In genomic region chr17:57172378-57172777, GRCm38 (mm10) we compare ENCODE assay signal across 20 mouse cellular contexts. TPM values are rescaled to one million over a fixed set of nuclear protein-coding genes. Genes with fewer than 3 reads are reported as not detected.
"Had no signal": no experiment of that assay in that cellular context is flagged by ENCODE, and none has a peak within 500 bp of the region (broad histone marks: within the 10 kb centered on the region; RNA-seq: fewer than 3 reads in every experiment).

No protein-coding gene starts in this region.

- H3K4me3 ChIP-seq: kidney, embryonic 15.5 days; limb, embryonic 13.5 days; midbrain, embryonic 13.5 days; neural tube, embryonic 15.5 days had no signal

- DNase-seq: kidney, adult 18-20 months; kidney, postnatal 14 days; left cerebral cortex, postnatal 4 days; right cerebral cortex, adult 18-20 months; right cerebral cortex, postnatal 25 days; thymus, adult 18-20 months; thymus, postnatal 14 days had no signal

- H3K9ac ChIP-seq: kidney, embryonic 15.5 days; limb, embryonic 13.5 days; liver, embryonic 14.5 days; midbrain, embryonic 13.5 days; neural tube, embryonic 15.5 days had no signal

- H3K27me3 ChIP-seq: kidney, embryonic 15.5 days; midbrain, embryonic 13.5 days; neural tube, embryonic 15.5 days had no signal

- H3K9me3 ChIP-seq: kidney, embryonic 15.5 days; limb, embryonic 13.5 days; midbrain, embryonic 13.5 days; neural tube, embryonic 15.5 days had no signal

- H3K27ac ChIP-seq: kidney, embryonic 15.5 days; limb, embryonic 13.5 days; liver, embryonic 14.5 days; midbrain, embryonic 13.5 days; neural tube, embryonic 15.5 days had no signal

- ATAC-seq: midbrain, embryonic 13.5 days had no signal

- H3K36me3 ChIP-seq: kidney, embryonic 15.5 days; limb, embryonic 13.5 days; midbrain, embryonic 13.5 days; neural tube, embryonic 15.5 days had no signal

- H3K4me2 ChIP-seq: kidney, embryonic 15.5 days; limb, embryonic 13.5 days; midbrain, embryonic 13.5 days; neural tube, embryonic 15.5 days had no signal

- H3K4me1 ChIP-seq: kidney, embryonic 15.5 days; limb, embryonic 13.5 days; midbrain, embryonic 13.5 days; neural tube, embryonic 15.5 days had no signal

RNA-seq across cellular contexts. Expression of gene Tnfsf14, which starts 21.6 kb away (rescaled TPM):
- total RNA-seq: layer of hippocampus, adult 8-10 months; layer of hippocampus, postnatal 14 days; left cerebral cortex, adult 18-20 months; left cerebral cortex, postnatal 10 days; left cerebral cortex, postnatal 4 days; midbrain, postnatal 0 days had no signal
- polyA plus RNA-seq: midbrain, embryonic 13.5 days; midbrain, postnatal 0 days; neural tube, embryonic 15.5 days; stomach, embryonic 14.5 days had no signal

RNA-seq across cellular contexts. Expression of gene Cd70, which starts 22.8 kb away (rescaled TPM):
- total RNA-seq: left cerebral cortex, adult 18-20 months; left cerebral cortex, postnatal 10 days; left cerebral cortex, postnatal 4 days; liver, adult 2 months; megakaryocyte progenitor cell, adult 5-6 weeks had no signal
- polyA plus RNA-seq: limb, embryonic 13.5 days; liver, adult 2 months; liver, embryonic 14.5 days; stomach, embryonic 14.5 days had no signal
